Mouse (Mus musculus) thymus, adult 2 months (tissue): Measurements from ENCODE around the gene Agmat.

Source experiments
- CTCF ChIP-seq: fragments of 200-500 bp; IDR thresholded peaks from 2 replicates; pipeline ENCODE4 v1.5.1; 2012; ENCODE audit warnings: mild to moderate bottlenecking, control low read depth, low read length, moderate library complexity, borderline replicate concordance; ENCODE audit not compliant: control insufficient read depth, poor library complexity, insufficient read depth; ENCODE audit errors: extremely low read depth
- POLR2A ChIP-seq: fragments of 200-500 bp; IDR thresholded peaks from 2 replicates; pipeline ENCODE4 v1.6.1; 2012; ENCODE audit warnings: mild to moderate bottlenecking, low read length, control low read depth, moderate library complexity; ENCODE audit not compliant: control insufficient read depth, poor library complexity, insufficient read depth; ENCODE audit errors: extremely low read depth

- TF ChIP-seq CTCF (no peak), POLR2A (no peak)
These were observed 16.1 kb upstream of the Agmat start for GRCm38 (mm10) chr4:141730401-141730800.
